Mouse (Mus musculus): ENCODE results near the gene Olfr691.
"Not testable (repeated sequence)": the region's sequence is repeated elsewhere in the genome, so short reads cannot be mapped to it uniquely, and the experiment has no call there.

The Olfr691 gene

DNA sequence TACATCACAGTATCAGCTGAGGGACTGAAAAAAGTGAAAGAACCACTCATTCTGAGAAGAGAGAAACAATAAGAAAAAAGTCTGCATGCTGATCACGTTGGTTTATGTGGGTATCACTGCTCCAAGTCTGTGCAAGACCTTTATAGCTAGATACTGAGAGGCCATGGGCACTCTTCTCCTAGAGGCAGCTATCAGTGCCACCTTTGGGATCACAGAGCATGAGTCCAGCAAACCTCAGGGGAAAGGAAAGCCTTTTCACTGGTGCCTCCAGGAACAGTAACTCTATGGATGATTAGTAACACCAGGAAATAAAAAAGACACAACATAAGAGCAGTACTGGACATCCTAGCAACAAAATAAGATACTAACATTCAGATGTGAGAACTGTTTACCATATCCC, at the start of gene Olfr691:
Gene Olfr691 (minus strand): TSS at position 101 of the 400 bp plus-strand sequence.
- in situ Hi-C loops (cut with MboI, MseI) = no loop called here

- in situ Hi-C loops (cut with MboI, MseI) = no loop called here
Observed at GRCm38 (mm10) chr7:105390236-105390635, 48.2 kb upstream of the Olfr691 start.

GRCm38 (mm10) chr7:105387696-105388095, 45.6 kb upstream of the Olfr691 start:
- in situ Hi-C loops (cut with MboI, MseI) = no loop called here

- in situ Hi-C loops (cut with MboI, MseI) = no loop called here
Observed at GRCm38 (mm10) chr7:105380329-105380728, 38.3 kb upstream of the Olfr691 start.

DNA sequence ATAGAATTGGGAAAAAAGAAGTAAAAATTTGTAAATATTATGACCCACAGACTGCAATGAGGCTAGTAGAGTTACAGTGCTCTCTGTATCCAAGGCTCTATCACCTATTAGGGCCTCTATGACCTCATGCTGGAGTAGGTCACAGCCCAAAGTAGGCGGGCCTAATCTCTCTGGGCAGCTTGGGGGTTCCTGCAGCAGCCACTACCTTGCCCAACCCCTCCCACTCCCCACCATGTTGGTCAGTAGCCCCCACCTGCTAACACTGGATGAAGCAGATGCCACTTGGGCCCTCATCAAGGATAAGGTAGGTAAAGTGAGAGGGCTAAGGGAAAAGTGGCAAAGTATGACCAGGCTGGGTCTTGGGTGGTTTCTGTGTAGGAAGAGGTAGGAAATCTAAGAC, 32.8 kb upstream of the Olfr691 start, which contains the start of gene Gm5901:
Gene Gm5901 (plus strand): TSS at position 173 of the 400 bp plus-strand sequence.
- in situ Hi-C loops (cut with MboI, MseI) = no loop called here

DNA sequence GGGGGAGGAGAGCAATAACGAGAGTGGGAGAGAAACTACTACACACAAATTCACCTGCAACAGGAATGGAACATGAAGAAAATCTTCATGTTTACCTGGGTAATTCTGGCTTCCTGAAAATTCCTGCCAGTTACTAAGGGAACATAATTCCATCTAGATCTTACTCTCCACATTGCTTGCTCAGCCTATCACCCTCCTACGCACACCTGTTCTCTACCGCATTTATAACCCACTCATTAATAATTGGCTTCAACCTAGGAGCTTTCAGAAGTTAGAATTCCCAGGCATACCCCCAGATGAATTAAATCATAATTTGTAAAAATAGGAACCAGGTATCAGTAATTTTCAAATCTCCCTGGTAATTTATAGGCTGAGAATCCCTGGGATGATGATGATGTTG, 31.9 kb upstream of the Olfr691 start:
- in situ Hi-C loops (cut with MboI, MseI) = no loop called here

DNA sequence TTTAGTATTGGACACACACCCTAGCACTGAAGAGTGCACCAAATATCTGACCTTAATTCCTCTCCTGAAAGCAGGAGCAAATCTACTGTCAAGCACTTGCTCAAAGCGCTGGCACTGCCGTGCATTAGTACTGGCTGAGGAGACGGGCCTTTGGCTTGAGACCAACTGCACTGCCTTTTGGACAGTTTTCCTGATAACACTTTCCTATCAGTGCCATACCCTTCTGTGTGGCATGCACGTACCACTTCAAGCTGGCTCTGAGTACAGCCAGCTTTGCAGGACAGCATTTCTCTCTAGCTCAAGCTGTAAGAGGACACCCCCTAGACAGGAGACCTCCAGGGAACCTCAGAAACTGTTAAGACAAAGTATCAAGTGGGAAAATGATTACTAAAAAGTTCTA, 31.4 kb upstream of the Olfr691 start:
- in situ Hi-C loops (cut with MboI, MseI) = no loop called here

- in situ Hi-C loops (cut with MboI, MseI) = no loop called here
Observed at GRCm38 (mm10) chr7:105372912-105373311, 30.8 kb upstream of the Olfr691 start.

DNA sequence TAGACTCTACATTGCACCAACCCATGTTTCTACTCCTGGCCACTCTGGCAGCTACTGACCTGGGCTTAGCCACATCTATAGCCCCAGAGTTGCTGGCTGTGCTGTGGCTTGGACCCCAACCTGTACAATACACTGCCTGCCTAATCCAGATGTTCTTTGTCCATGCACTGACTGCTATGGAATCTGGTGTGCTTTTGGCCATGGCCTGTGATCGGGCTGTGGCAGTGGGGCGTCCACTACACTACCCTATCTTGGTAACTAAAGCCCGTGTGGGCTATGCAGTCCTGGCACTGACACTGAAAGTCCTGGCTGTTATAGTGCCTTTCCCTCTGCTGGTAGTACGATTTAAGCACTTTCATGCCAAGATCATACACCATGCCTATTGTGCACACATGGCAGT, 26.5 kb upstream of the Olfr691 start:
- in situ Hi-C loops (cut with MboI, MseI) = no loop called here

DNA sequence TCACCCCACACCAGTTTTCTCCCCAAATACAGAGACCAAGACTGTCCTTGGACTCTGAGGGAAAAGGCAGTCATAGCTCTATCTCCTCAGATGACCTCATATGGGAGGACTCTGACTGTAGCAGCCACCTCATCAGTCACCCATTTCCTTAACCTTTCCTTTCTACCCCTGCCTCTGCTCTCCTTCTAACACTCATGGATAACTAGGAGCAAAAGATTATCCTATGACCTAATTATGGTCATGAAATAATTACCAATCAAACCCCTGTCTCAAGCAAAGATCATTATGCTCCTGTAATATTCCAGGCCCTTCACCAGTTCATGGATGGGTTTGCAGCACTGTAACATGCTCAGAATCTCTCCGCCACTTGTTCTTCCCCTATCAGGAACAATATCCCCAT, 25.9 kb upstream of the Olfr691 start, which contains the start of gene Olfr692:
Gene Olfr692 (plus strand): TSS at position 301 of the 400 bp plus-strand sequence.
- in situ Hi-C loops (cut with MboI, MseI) = no loop called here

DNA sequence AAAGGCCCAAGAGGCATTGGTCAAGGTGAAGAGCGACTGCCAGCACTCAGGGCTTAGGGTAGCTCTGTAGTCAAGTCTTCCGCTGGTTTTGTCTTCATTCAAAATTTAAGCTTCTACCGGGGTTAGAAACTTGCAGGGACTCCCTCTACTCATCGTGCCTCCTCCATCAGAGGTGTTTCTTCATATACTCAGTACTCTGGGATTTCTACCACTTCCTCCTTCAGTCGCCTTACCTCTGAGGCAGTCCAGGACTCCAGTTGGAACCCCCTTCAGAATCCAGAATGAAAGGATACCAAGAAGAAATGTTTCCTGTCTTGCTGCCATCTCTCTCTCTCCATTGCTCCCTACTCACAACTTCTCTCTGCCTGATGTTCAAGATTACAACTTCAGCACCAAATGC, 25.2 kb upstream of the Olfr691 start:
- in situ Hi-C loops (cut with MboI, MseI) = no loop called here

DNA sequence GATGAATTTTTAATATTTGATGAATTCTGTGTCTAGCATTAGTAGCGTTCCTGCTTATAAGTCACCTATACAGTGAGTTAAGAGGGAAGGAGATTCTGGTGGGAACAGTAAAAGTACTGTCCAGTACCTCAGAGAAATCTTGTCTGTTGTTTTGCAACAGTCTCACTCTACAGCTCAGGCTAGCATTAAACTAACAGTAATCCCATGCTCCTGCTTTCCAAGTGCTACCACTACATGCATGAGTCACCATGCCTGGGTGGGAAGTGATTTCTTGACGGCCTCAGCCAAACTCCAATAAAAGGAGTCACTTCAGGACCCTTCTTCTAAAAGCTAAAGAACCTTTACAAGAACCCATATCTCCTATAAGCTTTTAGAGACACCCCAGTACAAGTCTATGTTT, 19.6 kb upstream of the Olfr691 start:
- in situ Hi-C loops (cut with MboI, MseI) = no loop called here

GRCm38 (mm10) chr7:105356487-105356886, 14.4 kb upstream of the Olfr691 start:
- in situ Hi-C loops (cut with MboI, MseI) = not testable (repeated sequence)

DNA sequence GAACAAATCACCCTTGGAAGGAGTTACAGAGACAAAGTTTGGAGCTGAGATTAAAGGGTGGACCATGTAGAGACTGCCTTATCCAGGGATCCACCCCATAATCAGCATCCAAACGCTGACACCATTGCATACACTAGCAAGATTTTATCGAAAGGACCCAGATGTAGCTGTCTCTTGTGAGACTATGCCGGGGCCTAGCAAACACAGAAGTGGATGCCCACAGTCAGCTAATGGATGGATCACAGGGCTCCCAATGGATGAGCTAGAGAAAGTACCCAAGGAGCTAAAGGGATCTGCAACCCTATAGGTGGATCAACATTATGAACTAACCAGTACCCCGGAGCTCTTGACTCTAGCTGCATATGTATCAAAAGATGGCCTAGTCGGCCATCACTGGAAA, 14.0 kb upstream of the Olfr691 start:
- in situ Hi-C loops (cut with MboI, MseI) = not testable (repeated sequence)

DNA sequence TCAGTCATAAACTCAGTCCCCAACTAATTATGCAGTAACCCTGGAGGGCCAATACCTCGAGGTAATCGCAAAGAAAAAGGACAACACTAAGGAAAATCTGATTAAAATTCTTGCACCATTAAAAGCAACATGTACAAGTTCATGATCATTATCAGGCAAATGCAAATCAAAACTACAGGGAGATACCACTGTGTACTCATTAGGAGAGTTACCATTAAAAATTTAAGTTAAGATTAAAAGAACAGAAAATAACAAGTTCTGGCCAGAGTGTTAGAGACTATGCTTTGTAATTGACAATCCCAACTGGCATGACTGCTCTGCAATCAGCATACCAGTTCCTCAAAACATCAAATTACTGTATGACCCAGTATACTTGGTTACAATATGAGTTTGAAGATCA, 682 bp upstream of the Olfr691 start:
- in situ Hi-C loops (cut with MboI, MseI) = no loop called here

DNA sequence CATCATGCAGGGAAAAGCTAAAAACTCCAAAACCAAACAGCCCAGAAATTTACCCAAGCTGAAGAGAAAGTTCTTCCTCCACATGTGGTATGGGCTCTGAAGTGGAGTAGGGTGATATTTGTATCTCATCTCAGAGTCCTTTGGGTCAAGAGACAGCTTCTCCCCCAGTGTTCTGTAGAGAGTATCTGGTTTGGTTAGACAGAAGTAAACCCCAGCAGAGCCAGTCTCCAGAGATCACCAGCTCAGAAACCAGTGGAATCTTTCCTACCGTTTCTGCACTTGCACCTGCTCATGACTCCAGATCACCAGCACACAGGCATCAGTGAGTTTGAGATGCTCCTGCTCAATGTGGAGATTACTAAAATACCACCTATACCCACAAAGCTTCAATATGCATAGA, 8.1 kb downstream of the Olfr691 start, which contains the start of gene Olfr690:
Gene Olfr690 (minus strand): TSS at position 101 of the 400 bp plus-strand sequence.
- in situ Hi-C loops (cut with MboI, MseI) = no loop called here

DNA sequence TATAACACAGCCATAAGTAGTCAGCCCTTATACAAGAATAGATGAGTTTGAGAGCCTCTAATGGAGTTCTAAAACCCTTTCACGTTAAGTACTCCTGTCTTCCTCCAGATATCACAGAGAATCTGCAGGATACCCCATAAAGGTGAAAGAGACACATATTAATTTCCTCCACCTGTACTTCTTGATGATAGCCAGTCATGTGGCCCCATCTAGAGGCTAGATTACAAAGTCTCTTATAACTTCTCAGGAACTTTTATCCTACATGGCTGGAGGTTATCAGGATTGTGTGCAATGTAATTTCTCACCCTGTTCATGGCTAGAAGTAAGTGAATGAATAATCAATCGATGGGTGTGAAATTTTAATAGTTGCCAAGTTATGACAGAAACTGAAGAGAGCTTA, 16.8 kb downstream of the Olfr691 start:
- in situ Hi-C loops (cut with MboI, MseI) = loop anchor here (10.0 kb wide), 1 partner anchor 1429 kb away; the partner anchor contains the start of gene Olfr698

DNA sequence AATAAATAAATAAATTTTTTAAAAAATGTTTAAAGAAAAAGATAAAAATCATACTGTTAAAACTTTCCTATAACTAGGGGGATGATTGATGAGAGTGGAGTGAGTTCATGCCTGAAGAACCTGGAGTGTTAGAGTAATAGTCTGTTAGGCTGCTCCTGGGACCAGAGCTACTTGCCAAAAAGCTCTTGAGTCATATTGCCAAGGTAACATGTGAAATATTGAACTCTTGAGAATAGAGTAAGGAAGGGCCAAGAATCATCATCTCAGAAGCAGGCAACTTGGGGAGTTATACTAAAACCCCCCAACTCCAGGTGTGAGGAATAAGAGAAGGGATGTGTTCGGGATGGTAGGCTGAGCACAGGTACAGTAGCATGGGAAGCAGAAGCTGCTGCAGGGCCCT, 31.2 kb downstream of the Olfr691 start, which contains the start of gene Olfr689:
Gene Olfr689 (plus strand): TSS at position 301 of the 400 bp plus-strand sequence.
- in situ Hi-C loops (cut with MboI, MseI) = loop anchor here (10.0 kb wide), 1 partner anchor 1406 kb away; the partner anchor contains the start of gene Olfr65

DNA sequence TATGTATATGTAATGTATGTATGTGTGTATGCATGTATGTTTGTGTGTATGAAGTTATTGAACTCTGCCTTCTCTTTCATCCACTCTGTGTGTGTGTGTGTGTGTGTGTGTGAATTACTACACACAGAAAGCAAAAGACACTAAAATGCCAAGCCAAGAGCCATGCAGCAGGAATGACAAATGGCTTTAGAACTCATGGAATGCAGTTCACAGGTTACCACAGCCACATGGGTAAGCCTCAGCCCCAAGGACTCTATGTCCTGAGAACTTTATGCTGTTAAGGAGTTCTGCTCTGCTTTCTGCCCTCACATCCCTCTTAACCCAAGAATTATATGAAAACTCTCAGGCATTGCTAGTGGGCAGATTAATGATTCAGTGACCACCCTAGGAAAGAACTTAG, 52.0 kb downstream of the Olfr691 start:
- in situ Hi-C loops (cut with MboI, MseI) = no loop called here

DNA sequence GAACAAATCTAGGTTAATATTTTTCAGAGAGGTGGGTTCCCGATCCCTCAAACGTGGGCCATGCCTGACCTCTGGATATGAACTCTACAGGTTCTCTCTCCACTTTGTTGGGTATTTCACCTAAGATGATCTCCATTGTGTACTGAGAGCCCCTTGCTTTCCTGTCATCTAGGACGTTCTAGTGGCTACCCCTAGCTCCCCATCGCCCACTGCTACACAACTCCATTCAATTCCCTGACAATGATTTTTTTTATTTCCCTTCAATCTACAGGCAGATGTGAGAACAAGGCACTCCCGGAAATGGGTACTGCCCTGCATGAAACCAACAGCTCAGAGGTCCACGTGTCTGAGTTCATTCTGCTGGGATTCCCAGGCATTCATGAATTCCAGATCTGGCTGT, 54.3 kb downstream of the Olfr691 start, which contains the start of gene Olfr688:
Gene Olfr688 (plus strand): TSS at position 301 of the 400 bp plus-strand sequence.
- in situ Hi-C loops (cut with MboI, MseI) = no loop called here
